Mouse (Mus musculus): Measurements from ENCODE around the gene Fktn.

GRCm38 (mm10) chr4:53781396-53781795 is 67.6 kb downstream of the Fktn start:
- TF ChIP-seq POLR2A (IDR thresholded peaks at IDR 0.05; ENCODE audit: borderline replicate concordance, extremely low read depth, low read depth, low read length) (no peak), CTCF (IDR thresholded peaks at IDR 0.05; ENCODE audit: insufficient read depth, low read length) (no peak)
